Comparison of ENCODE assay signal across 1 mouse cellular context in genomic region chr5:135743741-135744609, GRCm38 (mm10).
TF ChIP-seq lines count a peak whose summit lies in the region.

Gene Tmem120a, minus strand, starts transcription at chr5:135744448.

TF ChIP-seq in CH12.LX, 34 proteins besides CTCF, POLR2A, EP300 and RAD21 (continued from another document):
- no peak for TF ChIP-seq SMC3 (IDR thresholded peaks at IDR 0.05; ENCODE audit: low read depth, low read length)
- no peak for TF ChIP-seq MAZ (IDR thresholded peaks at IDR 0.05; ENCODE audit: low read depth, low read length)
- TF ChIP-seq UBTF (IDR thresholded peaks at IDR 0.05; ENCODE audit: low read depth, low read length) = no peak; the same call in 1 of the 2 replicates
- TF ChIP-seq ZNF384 (IDR thresholded peaks at IDR 0.05; ENCODE audit: low read depth, low read length) = no peak
- no peak for TF ChIP-seq USF2 (conservative IDR thresholded peaks at IDR 0.05; ENCODE audit: low read depth, low read length)
- no peak for TF ChIP-seq E2F4 (IDR thresholded peaks at IDR 0.05; ENCODE audit: insufficient replicate concordance, low read depth, low read length)
- TF ChIP-seq SIN3A (IDR thresholded peaks at IDR 0.05; ENCODE audit: low read length) = peak; percentile 64
- peak; percentile 77 for TF ChIP-seq MAX (IDR thresholded peaks at IDR 0.05; ENCODE audit: low read length)
- TF ChIP-seq TCF12 (IDR thresholded peaks at IDR 0.05; ENCODE audit: low read depth, low read length) = peak; percentile 49
- TF ChIP-seq POLR2AphosphoS2 (IDR thresholded peaks at IDR 0.05; ENCODE audit: low read depth, low read length) = no peak
- 0 out of 2 replicates have a peak, but pooled peaks have one; percentile 51 for TF ChIP-seq TBP (conservative IDR thresholded peaks at IDR 0.05; ENCODE audit: low read depth, low read length)
- TF ChIP-seq IRF4 (IDR thresholded peaks at IDR 0.05; ENCODE audit: low read depth, low read length) = 0 out of 2 replicates have a peak, but pooled peaks have one; percentile 3
- no peak; the same call in 1 of the 2 replicates for TF ChIP-seq HCFC1 (IDR thresholded peaks at IDR 0.05; ENCODE audit: low read depth, low read length)
- no peak for TF ChIP-seq USF1 (IDR thresholded peaks at IDR 0.05; ENCODE audit: low read depth, low read length)
- no peak for TF ChIP-seq PAX5 (IDR thresholded peaks at IDR 0.05; ENCODE audit: low read length)
- TF ChIP-seq ZC3H11A (IDR thresholded peaks at IDR 0.05; ENCODE audit: low read depth, low read length) = no peak
- TF ChIP-seq NRF1 (IDR thresholded peaks at IDR 0.05; ENCODE audit: low read depth, low read length) = peak; percentile 45; the same call in 1 of the 2 replicates
- TF ChIP-seq RCOR1 (conservative IDR thresholded peaks at IDR 0.05; ENCODE audit: low read depth, low read length) = no peak
- no peak; the same call in 1 of the 2 replicates for TF ChIP-seq BHLHE40 (IDR thresholded peaks at IDR 0.05; ENCODE audit: low read depth, low read length)
- no peak for TF ChIP-seq CHD2 (IDR thresholded peaks at IDR 0.05; ENCODE audit: low read length)
- peak; percentile 60 for TF ChIP-seq NELFE (IDR thresholded peaks at IDR 0.05; ENCODE audit: low read depth, low read length)
- TF ChIP-seq MAFK (IDR thresholded peaks at IDR 0.05; ENCODE audit: insufficient replicate concordance, low read length) = no peak
- no peak for TF ChIP-seq ETS1 (conservative IDR thresholded peaks at IDR 0.05; ENCODE audit: low read depth, low read length)
